Mouse (Mus musculus) E14TG2a.4 (cell line): ENCODE data around the gene Tmem132a.

Experiments
- CTCF ChIP-seq: conservative IDR thresholded peaks from 2 replicates; pipeline ENCODE4 v1.5.1; 2014; ENCODE audit warnings: low read length
- NANOG ChIP-seq: IDR thresholded peaks from 2 replicates; pipeline ENCODE4 v1.6.1; 2014; ENCODE audit warnings: borderline replicate concordance, low read length, mixed read lengths
- POU5F1 ChIP-seq: IDR thresholded peaks from 2 replicates; pipeline ENCODE4 v1.6.1; 2014; ENCODE audit warnings: low read length, borderline replicate concordance

GRCm38 (mm10) chr19:10881426-10882154, 11.8 kb upstream of the Tmem132a start, which contains the start of gene Tmem109:
- TF ChIP-seq CTCF (peak; percentile 13; the same call in 1 of the 2 replicates), NANOG (no peak), POU5F1 (no peak)
